Mouse (Mus musculus) hindbrain, embryonic 10.5 days (tissue): Measurements from ENCODE around the gene Zc3h12c. TPM values are rescaled to one million over a fixed set of nuclear protein-coding genes. Genes with fewer than 3 reads are reported as not detected.

Experiments used
- DNase-seq: peaks from one replicate; pipeline ENCODE4 v3.0.0-alpha.2; 2017; ENCODE audit warnings: low spot score
- H3K27ac ChIP-seq: fragments of 300-500 bp; sonication (generic); 2 replicates; pipeline ENCODE4 v1.5.1; 2016; ENCODE audit warnings: mild to moderate bottlenecking, moderate library complexity
- H3K27me3 ChIP-seq: fragments of 300-500 bp; sonication (generic); 2 replicates; pipeline ENCODE4 v1.6.1; 2016; ENCODE audit warnings: mild to moderate bottlenecking; ENCODE audit not compliant: poor library complexity, insufficient read depth, severe bottlenecking
- H3K36me3 ChIP-seq: fragments of 300-500 bp; sonication (generic); 2 replicates; pipeline ENCODE4 v1.6.1; 2016; ENCODE audit warnings: mild to moderate bottlenecking, moderate library complexity
- H3K4me1 ChIP-seq: fragments of 300-500 bp; sonication (generic); replicated peaks from 2 replicates; pipeline ENCODE4 v1.6.1; 2016; ENCODE audit warnings: mild to moderate bottlenecking
- H3K4me3 ChIP-seq: fragments of 300-500 bp; sonication (generic); 2 replicates; pipeline ENCODE4 v1.5.1; 2016; ENCODE audit warnings: mild to moderate bottlenecking, moderate library complexity
- H3K9me3 ChIP-seq: fragments of 300-500 bp; sonication (generic); 2 replicates; pipeline ENCODE4 v1.6.1; 2016; ENCODE audit warnings: mild to moderate bottlenecking, moderate library complexity
- WGBS: fragments of 180-500 bp; shearing (Covaris S2); methylation state at CpG from one replicate; pipeline ENCODE4 v1.1.7; 2016; 5-methylcytosine and 5-hydroxymethylcytosine counted together
- polyA plus RNA-seq: library from polyadenylated mRNA; unstranded; fragments of >200 nt; fragmentation: Nextera tagmentation; extraction: Ambion mirVana; gene quantifications from 2 replicates; pipeline ENCODE4 v1.2.1, GENCODE M21; 2016

Gene Zc3h12c
- polyA plus RNA-seq: 7.2 and 7.7 TPM in 2 replicates

- no peaks in the 10 kb centered on the region for H3K9me3 ChIP-seq
- peaks cover 19% of the 10 kb centered on the region for H3K27me3 ChIP-seq
- DNase-seq: peak; percentile 78
- H3K36me3 ChIP-seq: no peaks in the 10 kb centered on the region
- H3K27ac ChIP-seq: peak within 1 kb of the TSS; percentile 99
- WGBS: under 1% methylated on average over 100 of the region's 100 CpGs
- H3K4me1 ChIP-seq: peaks cover 35% of the 10 kb centered on the region
- peak within 1 kb of the TSS; percentile 92 for H3K4me3 ChIP-seq
Observed at GRCm38 (mm10) chr9:52167863-52168685, at the start of gene Zc3h12c. Gene Zc3h12c (minus strand): TSS chr9:52168572.

- 81% methylated on average over 4 of the region's 4 CpGs for WGBS
- no peak overlapping the region for H3K4me3 ChIP-seq
- no peak for DNase-seq
- no peaks in the 10 kb centered on the region for H3K9me3 ChIP-seq
- H3K4me1 ChIP-seq: peaks cover 6% of the 10 kb centered on the region; the same call in 1 of the 2 replicates
- H3K36me3 ChIP-seq: no peaks in the 10 kb centered on the region
- H3K27ac ChIP-seq: no peak overlapping the region
- H3K27me3 ChIP-seq: no peaks in the 10 kb centered on the region; the same call in 1 of the 2 replicates
Observed at GRCm38 (mm10) chr9:52217636-52218035, 49.3 kb upstream of the Zc3h12c start.

GRCm38 (mm10) chr9:52215291-52215690 lies 46.9 kb upstream of the Zc3h12c start:
- WGBS: 83% methylated on average over 3 of the region's 3 CpGs
- Histone ChIP-seq H3K27ac (no peak overlapping the region), H3K9me3 (no peaks in the 10 kb centered on the region), H3K4me3 (no peak overlapping the region), H3K27me3 (no peaks in the 10 kb centered on the region), H3K4me1 (no peaks in the 10 kb centered on the region), H3K36me3 (no peaks in the 10 kb centered on the region)
- no peak for DNase-seq

GRCm38 (mm10) chr9:52212416-52212815 lies 44.0 kb upstream of the Zc3h12c start:
- no peaks in the 10 kb centered on the region for H3K36me3 ChIP-seq
- WGBS: 87% methylated on average over 6 of the region's 6 CpGs
- no peak overlapping the region for H3K4me3 ChIP-seq
- no peaks in the 10 kb centered on the region for H3K27me3 ChIP-seq
- no peaks in the 10 kb centered on the region for H3K9me3 ChIP-seq
- no peak for DNase-seq
- no peak overlapping the region for H3K27ac ChIP-seq
- H3K4me1 ChIP-seq: no peaks in the 10 kb centered on the region

- H3K4me3 ChIP-seq: no peak overlapping the region
- no peaks in the 10 kb centered on the region for H3K4me1 ChIP-seq
- WGBS: 88% methylated on average over 3 of the region's 3 CpGs
- DNase-seq: no peak
- no peak overlapping the region for H3K27ac ChIP-seq
- H3K9me3 ChIP-seq: no peaks in the 10 kb centered on the region
- H3K36me3 ChIP-seq: no peaks in the 10 kb centered on the region
- no peaks in the 10 kb centered on the region for H3K27me3 ChIP-seq
Observed at GRCm38 (mm10) chr9:52208510-52209030, 40.2 kb upstream of the Zc3h12c start.

GRCm38 (mm10) chr9:52203189-52203588 lies 34.8 kb upstream of the Zc3h12c start:
- Histone ChIP-seq H3K27me3 (no peaks in the 10 kb centered on the region), H3K4me1 (no peaks in the 10 kb centered on the region), H3K27ac (no peak overlapping the region), H3K4me3 (no peak overlapping the region), H3K36me3 (no peaks in the 10 kb centered on the region), H3K9me3 (no peaks in the 10 kb centered on the region)
- WGBS: 83% methylated on average over 4 of the region's 4 CpGs
- no peak for DNase-seq

GRCm38 (mm10) chr9:52200271-52200670 lies 31.9 kb upstream of the Zc3h12c start:
- 90% methylated on average over 4 of the region's 4 CpGs for WGBS
- no peak for DNase-seq
- Histone ChIP-seq H3K36me3 (no peaks in the 10 kb centered on the region), H3K4me1 (no peaks in the 10 kb centered on the region), H3K27ac (no peak overlapping the region), H3K9me3 (no peaks in the 10 kb centered on the region), H3K4me3 (no peak overlapping the region), H3K27me3 (no peaks in the 10 kb centered on the region)

GRCm38 (mm10) chr9:52195853-52196252 lies 27.5 kb upstream of the Zc3h12c start:
- H3K9me3 ChIP-seq: no peaks in the 10 kb centered on the region
- no peaks in the 10 kb centered on the region for H3K36me3 ChIP-seq
- H3K27me3 ChIP-seq: no peaks in the 10 kb centered on the region
- WGBS: 92% methylated on average over 3 of the region's 3 CpGs
- no peak overlapping the region for H3K4me3 ChIP-seq
- H3K4me1 ChIP-seq: no peaks in the 10 kb centered on the region
- no peak overlapping the region for H3K27ac ChIP-seq
- DNase-seq: no peak

- no peaks in the 10 kb centered on the region for H3K36me3 ChIP-seq
- no peaks in the 10 kb centered on the region for H3K27me3 ChIP-seq
- H3K4me1 ChIP-seq: no peaks in the 10 kb centered on the region
- WGBS: 88% methylated on average over 5 of the region's 5 CpGs
- no peak for DNase-seq
- no peak overlapping the region for H3K4me3 ChIP-seq
- H3K27ac ChIP-seq: no peak overlapping the region
- no peaks in the 10 kb centered on the region for H3K9me3 ChIP-seq
Observed at GRCm38 (mm10) chr9:52193851-52194250, 25.5 kb upstream of the Zc3h12c start.

- H3K27me3 ChIP-seq: no peaks in the 10 kb centered on the region
- H3K27ac ChIP-seq: no peak overlapping the region
- WGBS: 89% methylated on average over 4 of the region's 4 CpGs
- no peak overlapping the region for H3K4me3 ChIP-seq
- no peaks in the 10 kb centered on the region for H3K36me3 ChIP-seq
- DNase-seq: no peak
- H3K9me3 ChIP-seq: no peaks in the 10 kb centered on the region
- peaks cover 7% of the 10 kb centered on the region for H3K4me1 ChIP-seq
Observed at GRCm38 (mm10) chr9:52190907-52191306, 22.5 kb upstream of the Zc3h12c start.

GRCm38 (mm10) chr9:52188106-52188505 lies 19.7 kb upstream of the Zc3h12c start:
- Histone ChIP-seq H3K36me3 (no peaks in the 10 kb centered on the region), H3K4me3 (0 out of 2 replicates have a peak overlapping the region, but pooled peaks have one; percentile 14), H3K27me3 (no peaks in the 10 kb centered on the region), H3K4me1 (peaks cover 7% of the 10 kb centered on the region), H3K9me3 (no peaks in the 10 kb centered on the region), H3K27ac (peak overlapping the region; percentile 62)
- peak; percentile 48 for DNase-seq
- WGBS: 26% methylated on average over 8 of the region's 8 CpGs

- Histone ChIP-seq H3K4me1 (peaks cover 7% of the 10 kb centered on the region), H3K36me3 (no peaks in the 10 kb centered on the region), H3K9me3 (no peaks in the 10 kb centered on the region), H3K27me3 (no peaks in the 10 kb centered on the region), H3K4me3 (no peak overlapping the region), H3K27ac (no peak overlapping the region)
- DNase-seq: no peak
- WGBS: 75% methylated on average over 3 of the region's 3 CpGs
Observed at GRCm38 (mm10) chr9:52186296-52186941, 18.0 kb upstream of the Zc3h12c start.

- Histone ChIP-seq H3K27me3 (no peaks in the 10 kb centered on the region), H3K27ac (no peak overlapping the region)
Observed at GRCm38 (mm10) chr9:52181419-52181818, 13.0 kb upstream of the Zc3h12c start.

More at GRCm38 (mm10) chr9:52181419-52181818, 13.0 kb upstream of the Zc3h12c start:
- Histone ChIP-seq H3K36me3 (no peaks in the 10 kb centered on the region), H3K9me3 (no peaks in the 10 kb centered on the region), H3K4me1 (no peaks in the 10 kb centered on the region), H3K4me3 (no peak overlapping the region)
- DNase-seq: no peak
- 84% methylated on average over 2 of the region's 2 CpGs for WGBS
